ENCODE assay signal across 26 mouse cellular contexts in the genomic region with DNA sequence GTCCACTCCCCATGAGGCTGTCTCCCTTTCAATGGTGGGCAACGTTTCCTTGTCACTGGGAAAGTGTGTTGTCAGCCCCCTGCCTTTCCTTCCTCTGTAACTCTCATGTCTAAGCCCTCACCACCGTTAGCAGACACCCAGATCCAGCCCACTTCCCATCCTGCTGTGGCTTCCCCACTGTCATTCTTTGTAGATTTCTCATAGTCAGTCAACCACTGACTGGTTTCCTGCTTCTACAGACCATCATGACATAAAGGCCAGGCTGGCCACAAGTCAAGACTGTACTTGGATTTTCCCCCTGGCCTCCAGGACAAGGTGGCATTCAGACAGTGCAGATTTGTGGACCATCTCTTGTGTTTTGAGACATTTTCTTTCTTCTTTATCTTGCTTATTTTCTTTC. TPM values are rescaled to one million over a fixed set of nuclear protein-coding genes. Genes with fewer than 3 reads are reported as not detected.
A peak's percentile ranks its signal among the peaks of the same experiment; 100 is the strongest.
DNase-seq lines count a peak whose midpoint lies in the region; ATAC-seq and TF ChIP-seq lines count a peak whose summit lies in the region.
"Had no signal": no experiment of that assay in that cellular context is flagged by ENCODE, and none has a peak within 500 bp of the region (broad histone marks: within the 10 kb centered on the region; RNA-seq: fewer than 3 reads in every experiment).

No protein-coding gene starts in this region.

- no peak overlapping the region for H3K4me3 ChIP-seq in hindbrain, embryonic 10.5 days
- no peak overlapping the region for H3K4me3 ChIP-seq in hindbrain, postnatal 0 days (ENCODE audit: low read length)
- no peak overlapping the region for H3K4me3 ChIP-seq in myocyte
- no peak overlapping the region for H3K4me3 ChIP-seq in intestine, postnatal 0 days (ENCODE audit: low read depth, low read length)
- H3K4me3 ChIP-seq in hindbrain, embryonic 11.5 days (ENCODE audit: low read depth, low read length): no peak overlapping the region
- H3K4me3 ChIP-seq: embryonic facial prominence, embryonic 10.5 days; erythroblast, embryonic 14.5 days; forebrain, embryonic 10.5 days; heart, adult 2 months; heart, embryonic 15.5 days; hindbrain, embryonic 13.5 days; intestine, embryonic 15.5 days had no signal

- no peaks in the 10 kb centered on the region for H3K9me3 ChIP-seq in hindbrain, embryonic 10.5 days
- no peaks in the 10 kb centered on the region for H3K9me3 ChIP-seq in hindbrain, postnatal 0 days (ENCODE audit: low read length)
- no peaks in the 10 kb centered on the region for H3K9me3 ChIP-seq in intestine, postnatal 0 days (ENCODE audit: control insufficient read depth)
- no peaks in the 10 kb centered on the region for H3K9me3 ChIP-seq in hindbrain, embryonic 11.5 days (ENCODE audit: control insufficient read depth, low read length)
- H3K9me3 ChIP-seq: embryonic facial prominence, embryonic 10.5 days; forebrain, embryonic 10.5 days; G1E; heart, embryonic 15.5 days; hindbrain, embryonic 13.5 days; intestine, embryonic 15.5 days had no signal

- TF ChIP-seq CTCF in hindbrain, postnatal 0 days (IDR thresholded peaks at IDR 0.05; ENCODE audit: low read depth): no peak
- no peak for TF ChIP-seq CTCF in intestine, postnatal 0 days (IDR thresholded peaks at IDR 0.05; ENCODE audit: low read depth)

- 0 out of 2 replicates have a peak overlapping the region, but pooled peaks have one; percentile 5 for H3K27ac ChIP-seq in hindbrain, embryonic 10.5 days
- H3K27ac ChIP-seq in hindbrain, postnatal 0 days: no peak overlapping the region
- H3K27ac ChIP-seq in intestine, postnatal 0 days (ENCODE audit: low read depth, low read length): no peak overlapping the region
- no peak overlapping the region for H3K27ac ChIP-seq in hindbrain, embryonic 11.5 days (ENCODE audit: low read depth, low read length)
- H3K27ac ChIP-seq: embryonic facial prominence, embryonic 10.5 days; forebrain, embryonic 10.5 days; heart, adult 2 months; heart, embryonic 15.5 days; hindbrain, embryonic 13.5 days; intestine, embryonic 15.5 days had no signal

- H3K4me1 ChIP-seq in hindbrain, embryonic 10.5 days (replicated peaks): peaks cover 37% of the 10 kb centered on the region
- H3K4me1 ChIP-seq in hindbrain, postnatal 0 days (ENCODE audit: insufficient read depth, low read length): no peaks in the 10 kb centered on the region
- no peaks in the 10 kb centered on the region for H3K4me1 ChIP-seq in intestine, postnatal 0 days (replicated peaks; ENCODE audit: control insufficient read depth, insufficient read depth, low read length)
- H3K4me1 ChIP-seq in hindbrain, embryonic 11.5 days (replicated peaks; ENCODE audit: control insufficient read depth, insufficient read depth, low read length): no peaks in the 10 kb centered on the region
- H3K4me1 ChIP-seq: heart, embryonic 15.5 days; hindbrain, embryonic 13.5 days; intestine, embryonic 15.5 days had no signal

- H3K27me3 ChIP-seq in hindbrain, embryonic 10.5 days (ENCODE audit: insufficient read depth, poor library complexity, severe bottlenecking): no peaks in the 10 kb centered on the region; the same call in 1 of the 2 replicates
- H3K27me3 ChIP-seq in hindbrain, postnatal 0 days (ENCODE audit: insufficient read depth, low read length): no peaks in the 10 kb centered on the region
- H3K27me3 ChIP-seq in myocyte (ENCODE audit: control insufficient read depth, insufficient read depth, insufficient read length): no peaks in the 10 kb centered on the region
- H3K27me3 ChIP-seq in intestine, postnatal 0 days (replicated peaks; ENCODE audit: control insufficient read depth, insufficient read depth, low read length): no peaks in the 10 kb centered on the region
- H3K27me3 ChIP-seq in hindbrain, embryonic 11.5 days (ENCODE audit: control insufficient read depth, insufficient read depth, low read length): no peaks in the 10 kb centered on the region; the same call in 1 of the 2 replicates
- H3K27me3 ChIP-seq: heart, embryonic 15.5 days; hindbrain, embryonic 13.5 days; intestine, embryonic 15.5 days had no signal

- DNase-seq in hindbrain, embryonic 10.5 days (ENCODE audit: low spot score): no peak
- DNase-seq in hindbrain, postnatal 0 days (ENCODE audit: low spot score): no peak
- peak; percentile 12 for DNase-seq in c-Kit-positive CD71-negative TER-119-negative erythroid progenitor cells, embryonic 14.5 days (ENCODE audit: low read depth)
- no peak for DNase-seq in adrenal gland, postnatal 25 days
- no peak for DNase-seq in hindbrain, embryonic 11.5 days (ENCODE audit: low spot score)
- DNase-seq: adrenal gland, adult 2 months; adrenal gland, postnatal 36 days; cerebellum, adult 11-12 months; cerebellum, adult 9-10 months; cerebellum, postnatal 25 days; heart, adult 2 months; kidney, adult 8-10 months had no signal

- no peaks in the 10 kb centered on the region for H3K36me3 ChIP-seq in hindbrain, embryonic 10.5 days
- H3K36me3 ChIP-seq in hindbrain, postnatal 0 days (ENCODE audit: insufficient read depth, low read length): no peaks in the 10 kb centered on the region
- H3K36me3 ChIP-seq in myocyte (ENCODE audit: control insufficient read depth, insufficient read depth): no peaks in the 10 kb centered on the region
- no peaks in the 10 kb centered on the region for H3K36me3 ChIP-seq in intestine, postnatal 0 days (ENCODE audit: control insufficient read depth, insufficient read depth)
- no peaks in the 10 kb centered on the region for H3K36me3 ChIP-seq in hindbrain, embryonic 11.5 days (ENCODE audit: control insufficient read depth, insufficient read depth, low read length)
- H3K36me3 ChIP-seq: embryonic facial prominence, embryonic 10.5 days; forebrain, embryonic 10.5 days; G1E; heart, embryonic 15.5 days; hindbrain, embryonic 13.5 days; intestine, embryonic 15.5 days had no signal

- no peak overlapping the region for H3K4me2 ChIP-seq in hindbrain, postnatal 0 days (ENCODE audit: low read depth, low read length)
- peak overlapping the region; percentile 36 for H3K4me2 ChIP-seq in myocyte (ENCODE audit: low read depth)
- H3K4me2 ChIP-seq in intestine, postnatal 0 days (replicated peaks; ENCODE audit: low read depth): no peak overlapping the region
- no peak overlapping the region for H3K4me2 ChIP-seq in hindbrain, embryonic 11.5 days (replicated peaks; ENCODE audit: low read depth, low read length)
- H3K4me2 ChIP-seq: heart, embryonic 11.5 days; heart, embryonic 15.5 days; hindbrain, embryonic 13.5 days; intestine, embryonic 15.5 days had no signal

- ATAC-seq in hindbrain, postnatal 0 days: no peak
- peak; percentile 46 to 67 for ATAC-seq in hematopoietic stem cell, adult 5-6 weeks (replicated peaks in 1 of 2; ENCODE audit: insufficient read depth in 1 of 2, low FRiP score in 2 of 2, low TSS enrichment in 1 of 2, low read depth in 1 of 2, poor library complexity in 2 of 2, severe bottlenecking in 2 of 2)
- no peak for ATAC-seq in intestine, postnatal 0 days
- no peak for ATAC-seq in hindbrain, embryonic 11.5 days (ENCODE audit: low FRiP score)
- ATAC-seq: activated CD4-positive, CD25-positive, alpha-beta regulatory T cell, adult 4 months; CD4-positive, CD25-positive, alpha-beta regulatory T cell, adult 4 months; forebrain, embryonic 14.5 days; intestine, embryonic 15.5 days had no signal

- no peak for TF ChIP-seq POLR2A in myocyte (IDR thresholded peaks at IDR 0.05; ENCODE audit: insufficient read length, low read depth)

- H3K79me2 ChIP-seq in myocyte (ENCODE audit: control insufficient read depth, insufficient read depth): no peaks in the 10 kb centered on the region

- H3ac ChIP-seq in myocyte (ENCODE audit: control insufficient read depth, insufficient read length): no peak overlapping the region

- WGBS in hindbrain, embryonic 10.5 days: 56% methylated on average over 2 of the region's 2 CpGs
- 26% methylated on average over 2 of the region's 2 CpGs for WGBS in hindbrain, postnatal 0 days
- 63% methylated on average over 2 of the region's 2 CpGs for WGBS in intestine, postnatal 0 days
- WGBS in hindbrain, embryonic 11.5 days: 45% methylated on average over 2 of the region's 2 CpGs

- no peak overlapping the region for H3K9ac ChIP-seq in hindbrain, postnatal 0 days (replicated peaks; ENCODE audit: low read length)
- no peak overlapping the region for H3K9ac ChIP-seq in intestine, postnatal 0 days (ENCODE audit: low read depth, low read length)
- no peak overlapping the region for H3K9ac ChIP-seq in hindbrain, embryonic 11.5 days (ENCODE audit: low read depth, low read length)
- H3K9ac ChIP-seq: heart, embryonic 15.5 days; hindbrain, embryonic 13.5 days; intestine, embryonic 15.5 days had no signal

TF ChIP-seq in myocyte, 11 proteins besides CTCF, POLR2A, EP300 and RAD21:
- no peak for TF ChIP-seq REST (IDR thresholded peaks at IDR 0.05; ENCODE audit: insufficient read depth, insufficient read length)
- TF ChIP-seq SRF (IDR thresholded peaks at IDR 0.05; ENCODE audit: control insufficient read depth, insufficient read length, low read depth): no peak
- no peak for TF ChIP-seq CEBPB (IDR thresholded peaks at IDR 0.05; ENCODE audit: insufficient read depth, poor library complexity, severe bottlenecking)
- TF ChIP-seq MYOG (IDR thresholded peaks at IDR 0.05; ENCODE audit: control insufficient read depth in 1 of 3, insufficient read depth in 1 of 3, insufficient read length in 2 of 3, low read depth in 2 of 3): no peak
- no peak for TF ChIP-seq USF1 (IDR thresholded peaks at IDR 0.05; ENCODE audit: low read depth)
- no peak for TF ChIP-seq E2F4 (IDR thresholded peaks at IDR 0.05; ENCODE audit: insufficient read depth)
- TF ChIP-seq TCF3 (IDR thresholded peaks at IDR 0.05; ENCODE audit: insufficient read length, low read depth): no peak
- no peak for TF ChIP-seq MYOD1 (IDR thresholded peaks at IDR 0.05; ENCODE audit: control insufficient read depth in 1 of 3, insufficient read length in 2 of 3, low read depth in 2 of 3)
- no peak for TF ChIP-seq POLR2AphosphoS2 (IDR thresholded peaks at IDR 0.05; ENCODE audit: insufficient read length, low read depth)
- no peak for TF ChIP-seq TCF12 (IDR thresholded peaks at IDR 0.05; ENCODE audit: insufficient read depth, poor library complexity, severe bottlenecking)
- TF ChIP-seq MAX (IDR thresholded peaks at IDR 0.05; ENCODE audit: low read depth): no peak

RNA-seq across cellular contexts. Expression of a gene that starts 47.7 kb away (rescaled TPM):
- polyA plus RNA-seq in hindbrain, embryonic 10.5 days (2016; fragmentation: Nextera tagmentation; extraction: Ambion mirVana): 1.8 TPM in 2 replicates
- total RNA-seq in hindbrain, postnatal 0 days (2014; rRNA removed): 2.3 and 3.0 TPM in 2 replicates
- polyA plus RNA-seq in hindbrain, postnatal 0 days (2015; fragmentation: Nextera tagmentation; extraction: Ambion mirVana): 1.1 TPM in 2 replicates
- total RNA-seq in hematopoietic stem cell, adult 5-6 weeks (2017): 0.40 and 0.69 TPM in 2 replicates
- polyA plus RNA-seq in myocyte (2012; fragmentation: generic; extraction: Trizol): 1.7 TPM
- 0.81 and 0.85 TPM in 2 replicates for total RNA-seq in adrenal gland, postnatal 25 days (2021)
- 0.65 and 0.68 TPM in 2 replicates for polyA plus RNA-seq in intestine, postnatal 0 days (2015; fragmentation: Nextera tagmentation; extraction: Ambion mirVana)
- polyA plus RNA-seq in hindbrain, embryonic 11.5 days (2014; fragmentation: Nextera tagmentation; extraction: Ambion mirVana): 1.9 and 2.2 TPM in 2 replicates
- polyA plus RNA-seq: activated CD4-positive, CD25-positive, alpha-beta regulatory T cell, adult 4 months; CD4-positive, CD25-positive, alpha-beta regulatory T cell, adult 4 months; erythroblast, embryonic 14.5 days; G1E had no signal

Comparison
In these comparisons a context has a peak if more than half of its experiments do, and no peak if none do; other contexts are left out.
1. ATAC-seq: peak in hematopoietic stem cell, adult 5-6 weeks (2 of 2); none in hindbrain, postnatal 0 days (single experiment), intestine, postnatal 0 days (single experiment) and hindbrain, embryonic 11.5 days (single experiment).